Mouse (Mus musculus) hematopoietic multipotent progenitor cell, adult 10-12 weeks (in vitro differentiated cells): ENCODE data around the gene Krtap4-7. TPM values are rescaled to one million over a fixed set of nuclear protein-coding genes. Genes with fewer than 3 reads are reported as not detected.

Source experiments
- polyA plus RNA-seq: library from polyadenylated mRNA; stranded (reverse); fragments of >175 nt; gene quantifications from 2 replicates; pipeline ENCODE4 v1.2.3, GENCODE M21; 2012; ENCODE audit warnings: low replicate concordance

Gene Krtap4-7
- not detected in 2 replicates for polyA plus RNA-seq

GRCm38 (mm10) chr11:99643635-99644139 lies at the start of gene Krtap4-7:
Gene Krtap4-7, minus strand, starts transcription at chr11:99644089.

GRCm38 (mm10) chr11:99690463-99690862 lies 46.6 kb upstream of the Krtap4-7 start, which contains the start of gene Gm14190:
Gene Gm14190, minus strand, starts transcription at chr11:99690740.

GRCm38 (mm10) chr11:99665860-99666259 lies 22.0 kb upstream of the Krtap4-7 start, which contains the start of gene Krtap4-6:
Gene Krtap4-6, minus strand, starts transcription at chr11:99665960.

GRCm38 (mm10) chr11:99658467-99659010 lies 14.7 kb upstream of the Krtap4-7 start, which contains the start of gene Gm11563:
Gene Gm11563, minus strand, starts transcription at chr11:99658960.

GRCm38 (mm10) chr11:99650136-99650535 lies 6.2 kb upstream of the Krtap4-7 start, which contains the start of gene Gm11555:
Gene Gm11555, minus strand, starts transcription at chr11:99650236.

GRCm38 (mm10) chr11:99634653-99635134 lies 9.2 kb downstream of the Krtap4-7 start, which contains the start of gene Krtap4-2:
Gene Krtap4-2, minus strand, starts transcription at chr11:99635084.

GRCm38 (mm10) chr11:99628138-99628537 lies 15.8 kb downstream of the Krtap4-7 start, which contains the start of gene Krtap4-1:
Gene Krtap4-1, minus strand, starts transcription at chr11:99628238.

GRCm38 (mm10) chr11:99620335-99620734 lies 23.6 kb downstream of the Krtap4-7 start, which contains the start of gene Gm11562:
Gene Gm11562, minus strand, starts transcription at chr11:99620435.

GRCm38 (mm10) chr11:99614796-99615363 lies 29.0 kb downstream of the Krtap4-7 start, which contains the start of gene Krtap2-4:
Gene Krtap2-4, minus strand, starts transcription at chr11:99614846.

GRCm38 (mm10) chr11:99610089-99610488 lies 33.8 kb downstream of the Krtap4-7 start, which contains the start of gene Gm11937:
Gene Gm11937, minus strand, starts transcription at chr11:99610189.

GRCm38 (mm10) chr11:99603208-99603607 lies 40.7 kb downstream of the Krtap4-7 start, which contains the start of gene Gm11938:
Gene Gm11938, minus strand, starts transcription at chr11:99603308.

GRCm38 (mm10) chr11:99597742-99598141 lies 46.1 kb downstream of the Krtap4-7 start, which contains the start of gene Krtap9-3:
Gene Krtap9-3, minus strand, starts transcription at chr11:99598105.

Other genes starting within 250 kb of the Krtap4-7 start
- gene Krt12, start 221.8 kb downstream of the Krtap4-7 start, polyA plus RNA-seq, result not detected in 2 replicates
- not detected in 2 replicates for gene Krt20, start 205.9 kb downstream of the Krtap4-7 start, polyA plus RNA-seq
- not detected in 2 replicates for gene Krt23, start 151.0 kb downstream of the Krtap4-7 start, polyA plus RNA-seq
- gene Krt39, start 122.8 kb downstream of the Krtap4-7 start, polyA plus RNA-seq, result not detected in 2 replicates
- gene Krt40, start 100.9 kb downstream of the Krtap4-7 start, polyA plus RNA-seq, result not detected in 2 replicates
- gene Krtap3-3, start 93.2 kb downstream of the Krtap4-7 start, polyA plus RNA-seq, result not detected in 2 replicates
- gene Krtap3-2, start 87.2 kb downstream of the Krtap4-7 start, polyA plus RNA-seq, result not detected in 2 replicates
- not detected in 2 replicates for gene Gm11939, start 84.6 kb downstream of the Krtap4-7 start, polyA plus RNA-seq
- not detected in 2 replicates for gene Krtap3-1, start 77.5 kb downstream of the Krtap4-7 start, polyA plus RNA-seq
- gene Krtap1-5, start 63.1 kb downstream of the Krtap4-7 start, polyA plus RNA-seq, result not detected in 2 replicates
- not detected in 2 replicates for gene Krtap1-4, start 60.4 kb downstream of the Krtap4-7 start, polyA plus RNA-seq
- gene Krtap1-3, start 52.8 kb downstream of the Krtap4-7 start, polyA plus RNA-seq, result not detected in 2 replicates
- gene Krtap9-3, start 46.0 kb downstream of the Krtap4-7 start, polyA plus RNA-seq, result not detected in 2 replicates
- gene Gm11938, start 40.8 kb downstream of the Krtap4-7 start, polyA plus RNA-seq, result not detected in 2 replicates
- not detected in 2 replicates for gene Gm11937, start 33.9 kb downstream of the Krtap4-7 start, polyA plus RNA-seq
- not detected in 2 replicates for gene Krtap2-4, start 29.2 kb downstream of the Krtap4-7 start, polyA plus RNA-seq
- gene Gm11562, start 23.7 kb downstream of the Krtap4-7 start, polyA plus RNA-seq, result not detected in 2 replicates
- gene Krtap4-1, start 15.9 kb downstream of the Krtap4-7 start, polyA plus RNA-seq, result not detected in 2 replicates
- gene Krtap4-2, start 9.0 kb downstream of the Krtap4-7 start, polyA plus RNA-seq, result not detected in 2 replicates
- gene Gm11555, start 6.1 kb upstream of the Krtap4-7 start, polyA plus RNA-seq, result not detected in 2 replicates
- gene Gm11563, start 14.9 kb upstream of the Krtap4-7 start, polyA plus RNA-seq, result not detected in 2 replicates
- gene Krtap4-6, start 21.9 kb upstream of the Krtap4-7 start, polyA plus RNA-seq, result not detected in 2 replicates
- gene Gm14190, start 46.7 kb upstream of the Krtap4-7 start, polyA plus RNA-seq, result not detected in 2 replicates
- not detected in 2 replicates for gene Gm14180, start 90.2 kb upstream of the Krtap4-7 start, polyA plus RNA-seq
- not detected in 2 replicates for gene Gm11595, start 128.8 kb upstream of the Krtap4-7 start, polyA plus RNA-seq
- not detected in 2 replicates for gene Krtap4-8, start 136.6 kb upstream of the Krtap4-7 start, polyA plus RNA-seq
- not detected in 2 replicates for gene Krtap4-9, start 141.1 kb upstream of the Krtap4-7 start, polyA plus RNA-seq
- gene Gm11596, start 149.4 kb upstream of the Krtap4-7 start, polyA plus RNA-seq, result not detected in 2 replicates
- not detected in 2 replicates for gene Gm11569, start 154.8 kb upstream of the Krtap4-7 start, polyA plus RNA-seq
- not detected in 2 replicates for gene Gm11554, start 160.4 kb upstream of the Krtap4-7 start, polyA plus RNA-seq
- not detected in 2 replicates for gene Krtap4-13, start 165.8 kb upstream of the Krtap4-7 start, polyA plus RNA-seq
- not detected in 2 replicates for gene Gm11564, start 171.6 kb upstream of the Krtap4-7 start, polyA plus RNA-seq
- not detected in 2 replicates for gene 2300003K06Rik, start 194.0 kb upstream of the Krtap4-7 start, polyA plus RNA-seq
- not detected in 2 replicates for gene Krtap4-16, start 207.5 kb upstream of the Krtap4-7 start, polyA plus RNA-seq
- gene Gm11568, start 213.8 kb upstream of the Krtap4-7 start, polyA plus RNA-seq, result not detected in 2 replicates
- gene Gm11559, start 220.4 kb upstream of the Krtap4-7 start, polyA plus RNA-seq, result not detected in 2 replicates
- not detected in 2 replicates for gene Krtap9-1, start 229.3 kb upstream of the Krtap4-7 start, polyA plus RNA-seq
- gene Gm11567, start 235.1 kb upstream of the Krtap4-7 start, polyA plus RNA-seq, result not detected in 2 replicates